Mouse (Mus musculus): ENCODE measurements at regions not wholly inside any gene's neighbourhood (a gene's known extent, or its start where the extent isn't known, plus 50 kb on each side); places are given as distances from the start of the nearest gene placed in this dataset.

DNA sequence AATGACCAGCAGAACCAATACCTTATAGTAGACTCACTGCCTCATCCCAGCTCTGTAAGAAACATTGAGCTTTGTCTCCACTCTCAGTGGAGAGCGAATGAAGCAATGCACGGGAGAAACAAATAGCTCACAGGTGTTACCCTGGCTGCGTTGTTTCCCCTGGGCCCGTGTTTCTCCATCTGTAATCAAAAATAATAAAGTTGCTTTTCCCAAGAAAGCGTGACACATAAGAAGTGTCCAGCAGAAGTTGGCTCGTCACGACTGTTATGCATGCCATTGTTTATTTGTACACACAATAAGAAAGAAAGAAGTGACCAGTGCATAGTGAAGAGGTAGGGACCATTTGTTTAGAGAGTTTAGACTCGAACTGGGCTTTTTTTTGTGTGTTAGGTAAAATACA, 171.3 kb upstream of the Frmd6 start:
- DNase-seq, result peak; percentile 43 to 50

DNA sequence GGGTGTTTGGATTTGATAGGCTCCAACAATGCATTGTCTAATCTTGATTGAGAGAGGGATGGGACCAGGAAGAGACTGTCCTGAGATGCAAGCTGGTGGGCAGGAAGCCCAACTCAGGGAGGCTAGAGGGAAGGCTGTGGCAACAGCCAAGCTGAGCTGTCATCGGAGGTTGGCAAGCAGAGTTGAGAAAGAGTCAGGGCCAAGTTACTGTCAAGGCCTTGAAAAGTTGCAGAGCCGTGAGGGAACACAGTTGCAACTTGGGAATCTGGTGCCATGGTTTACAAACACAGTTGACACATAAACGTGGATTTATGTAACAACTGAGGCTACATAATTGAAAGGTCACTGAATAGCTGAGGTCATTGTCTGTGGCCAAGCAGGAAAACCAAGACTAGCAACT, 170.8 kb upstream of the Frmd6 start:
- no peaks in the 10 kb centered on the region for H3K27me3 ChIP-seq (ENCODE audit: control insufficient read depth, insufficient read depth, low read length)
- peaks cover 12% of the 10 kb centered on the region for H3K4me1 ChIP-seq (ENCODE audit: control insufficient read depth, insufficient read depth, low read length)
- intact Hi-C loops (cut with DNase I), result no loop called here

More for the DNA sequence above, 171.3 kb upstream of the Frmd6 start:
- Histone ChIP-seq H3K79me2 (replicated peaks; ENCODE audit: control insufficient read depth, insufficient read depth, low read length) (no peaks in the 10 kb centered on the region), H3K27ac (peak overlapping the region; percentile 78), H3K27me3 (ENCODE audit: control insufficient read depth, insufficient read depth, low read length) (no peaks in the 10 kb centered on the region), H3K36me3 (ENCODE audit: control insufficient read depth, insufficient read depth, low read length) (peaks cover 30% of the 10 kb centered on the region), H3K9ac (ENCODE audit: low read depth, low read length) (no peak overlapping the region), H3K4me1 (ENCODE audit: control insufficient read depth, insufficient read depth, low read length) (peaks cover 12% of the 10 kb centered on the region), H3K4me3 (no peak overlapping the region)
- 51% methylated on average over 8 of the region's 8 CpGs for WGBS
- intact Hi-C loops (cut with DNase I), result no loop called here
- TF ChIP-seq EP300 (IDR thresholded peaks at IDR 0.05; ENCODE audit: insufficient read depth, low read depth, low read length) (no peak), CTCF (IDR thresholded peaks at IDR 0.05) (no peak), POLR2A (IDR thresholded peaks at IDR 0.05; ENCODE audit: insufficient read depth, low read depth, low read length) (no peak)

DNA sequence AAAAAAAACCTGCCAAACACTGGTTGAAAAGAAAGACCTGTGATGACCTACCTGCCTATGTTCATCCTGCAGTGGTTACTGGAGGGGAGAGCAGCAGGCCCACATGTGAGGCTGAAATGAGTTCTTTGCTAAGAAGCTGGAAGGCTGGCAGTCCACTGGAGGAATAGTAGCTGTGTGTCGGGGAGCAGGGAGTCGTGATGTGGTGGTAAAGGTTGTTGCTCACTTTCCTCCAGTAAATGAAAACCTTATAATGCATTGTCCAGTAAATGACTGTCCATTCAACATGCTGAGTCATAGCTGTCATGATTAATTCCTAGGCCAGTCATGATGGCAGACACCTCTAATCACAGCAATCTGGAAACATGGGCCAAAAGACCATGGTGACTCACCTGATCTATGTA, 169.9 kb upstream of the Frmd6 start:
- 91% methylated on average over 2 of the region's 2 CpGs for WGBS
- no peaks in the 10 kb centered on the region for H3K79me2 ChIP-seq (replicated peaks; ENCODE audit: control insufficient read depth, insufficient read depth, low read length)
- DNase-seq, result no peak
- H3K4me1 ChIP-seq (ENCODE audit: control insufficient read depth, insufficient read depth, low read length), result peaks cover 12% of the 10 kb centered on the region
- no peaks in the 10 kb centered on the region for H3K27me3 ChIP-seq (ENCODE audit: control insufficient read depth, insufficient read depth, low read length)
- peak overlapping the region; percentile 84 for H3K27ac ChIP-seq
- peaks cover 27% of the 10 kb centered on the region for H3K36me3 ChIP-seq (ENCODE audit: control insufficient read depth, insufficient read depth, low read length)
- intact Hi-C loops (cut with DNase I), result loop anchor here (1.0 to 5.0 kb wide), 4 partner anchors 19 to 158 kb away; no protein-coding TSS in a partner anchor
- no peak for TF ChIP-seq CTCF (IDR thresholded peaks at IDR 0.05)
- TF ChIP-seq POLR2A (IDR thresholded peaks at IDR 0.05; ENCODE audit: insufficient read depth, low read depth, low read length), result no peak
- no peak for TF ChIP-seq EP300 (IDR thresholded peaks at IDR 0.05; ENCODE audit: insufficient read depth, low read depth, low read length)
- H3K4me3 ChIP-seq, result no peak overlapping the region
- no peak overlapping the region for H3K9ac ChIP-seq (ENCODE audit: low read depth, low read length)

More for the DNA sequence above, 170.8 kb upstream of the Frmd6 start:
- no peaks in the 10 kb centered on the region for H3K79me2 ChIP-seq (replicated peaks; ENCODE audit: control insufficient read depth, insufficient read depth, low read length)
- 11% methylated on average over 3 of the region's 3 CpGs for WGBS
- peak; percentile 85 to 91 for DNase-seq
- peak; percentile 99 for TF ChIP-seq EP300 (IDR thresholded peaks at IDR 0.05; ENCODE audit: insufficient read depth, low read depth, low read length)
- TF ChIP-seq CTCF (IDR thresholded peaks at IDR 0.05), result no peak
- TF ChIP-seq POLR2A (IDR thresholded peaks at IDR 0.05; ENCODE audit: insufficient read depth, low read depth, low read length), result peak; percentile 45; the same call in 1 of the 2 replicates
- peaks cover 27% of the 10 kb centered on the region for H3K36me3 ChIP-seq (ENCODE audit: control insufficient read depth, insufficient read depth, low read length)
- H3K27ac ChIP-seq, result peak overlapping the region; percentile 84
- no peak overlapping the region for H3K9ac ChIP-seq (ENCODE audit: low read depth, low read length)
- H3K4me3 ChIP-seq, result no peak overlapping the region

DNA sequence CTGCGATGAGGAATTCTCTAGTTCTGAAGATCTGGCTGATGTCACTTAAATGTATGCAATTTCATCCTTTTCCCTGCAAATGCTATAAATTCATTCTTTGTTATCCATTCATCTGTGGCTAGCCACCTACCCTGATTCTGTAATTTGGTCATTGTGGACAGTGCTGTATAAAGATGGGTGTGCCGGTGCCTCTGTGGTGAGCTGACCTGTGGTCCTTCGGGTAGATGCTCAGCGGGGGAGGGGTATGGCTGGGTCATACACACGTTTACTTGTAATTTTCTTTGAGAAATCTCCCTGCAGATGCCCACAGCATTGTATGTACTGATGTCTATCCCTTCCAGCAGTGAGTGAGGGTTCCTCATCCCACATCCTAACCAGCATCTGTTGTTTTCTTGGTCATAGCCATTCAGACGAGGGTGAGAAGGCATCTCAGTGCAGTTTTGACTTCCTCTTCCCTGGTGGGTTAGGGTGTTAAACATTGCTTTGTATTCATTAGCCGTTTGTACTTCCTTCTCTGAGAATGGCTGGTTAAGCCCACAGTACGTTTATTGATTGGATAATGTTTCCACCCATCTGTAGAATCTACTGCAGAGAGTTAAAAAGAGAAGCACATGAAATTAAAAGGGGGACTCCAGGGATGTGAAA, 169.3 kb upstream of the Frmd6 start:
- TF ChIP-seq POLR2A (IDR thresholded peaks at IDR 0.05; ENCODE audit: insufficient read depth, low read depth, low read length), result no peak
- no peak for TF ChIP-seq EP300 (IDR thresholded peaks at IDR 0.05; ENCODE audit: insufficient read depth, low read depth, low read length)
- no peak for TF ChIP-seq CTCF (IDR thresholded peaks at IDR 0.05)
- H3K27me3 ChIP-seq (ENCODE audit: control insufficient read depth, insufficient read depth, low read length), result no peaks in the 10 kb centered on the region
- no peak overlapping the region for H3K9ac ChIP-seq (ENCODE audit: low read depth, low read length)
- H3K79me2 ChIP-seq (replicated peaks; ENCODE audit: control insufficient read depth, insufficient read depth, low read length), result no peaks in the 10 kb centered on the region
- intact Hi-C loops (cut with DNase I), result loop anchor here (1.0 to 5.0 kb wide), 4 partner anchors 18 to 159 kb away; no protein-coding TSS in a partner anchor
- H3K4me1 ChIP-seq (ENCODE audit: control insufficient read depth, insufficient read depth, low read length), result peaks cover 12% of the 10 kb centered on the region
- no peak for DNase-seq
- H3K27ac ChIP-seq, result peak overlapping the region; percentile 84
- no peak overlapping the region for H3K4me3 ChIP-seq
- WGBS, result 76% methylated on average over 8 of the region's 8 CpGs
- peaks cover 25% of the 10 kb centered on the region for H3K36me3 ChIP-seq (ENCODE audit: control insufficient read depth, insufficient read depth, low read length)

DNA sequence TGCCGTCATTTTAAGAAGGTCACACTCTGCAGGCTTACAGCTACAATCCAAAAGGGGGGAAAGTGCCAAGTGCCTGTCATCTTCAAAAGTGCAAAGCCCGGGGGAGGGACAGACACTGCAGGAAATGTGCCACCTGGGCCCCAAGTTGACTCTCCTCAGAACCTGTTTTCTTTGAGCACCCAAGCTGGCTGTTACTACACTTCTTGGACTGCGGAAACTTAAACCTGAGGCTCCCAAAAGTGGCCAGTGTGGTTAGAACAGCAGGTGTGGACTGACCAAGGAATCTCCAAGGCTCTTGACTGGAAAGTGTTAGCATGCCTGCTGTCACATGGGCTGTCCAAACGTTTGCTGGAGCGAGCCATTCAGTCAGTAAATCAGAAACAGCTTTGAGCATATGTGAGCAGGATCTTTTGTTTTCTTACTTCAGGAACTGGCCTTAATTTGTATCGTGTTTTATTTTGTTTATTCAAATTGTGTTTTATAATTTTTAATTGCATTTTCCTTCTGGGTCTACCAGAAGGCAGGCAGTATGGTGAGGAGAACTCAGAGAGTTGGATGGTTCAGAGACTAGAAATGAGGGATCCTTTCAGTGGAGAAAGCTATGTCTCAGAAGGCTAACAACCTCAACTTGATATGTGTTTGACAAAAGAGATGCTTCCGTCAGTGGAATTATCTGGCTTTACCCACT, 168.4 kb upstream of the Frmd6 start:
- WGBS, result 51% methylated on average over 7 of the region's 7 CpGs
- Histone ChIP-seq H3K27ac (peak overlapping the region; percentile 84), H3K36me3 (ENCODE audit: control insufficient read depth, insufficient read depth, low read length) (peaks cover 25% of the 10 kb centered on the region), H3K27me3 (ENCODE audit: control insufficient read depth, insufficient read depth, low read length) (no peaks in the 10 kb centered on the region), H3K79me2 (replicated peaks; ENCODE audit: control insufficient read depth, insufficient read depth, low read length) (no peaks in the 10 kb centered on the region), H3K9ac (ENCODE audit: low read depth, low read length) (peak overlapping the region; percentile 13; the same call in 1 of the 2 replicates), H3K4me3 (no peak overlapping the region), H3K4me1 (ENCODE audit: control insufficient read depth, insufficient read depth, low read length) (peaks cover 12% of the 10 kb centered on the region)
- intact Hi-C loops (cut with DNase I), result loop anchor here (5.0 kb wide), 3 partner anchors 140 to 160 kb away; no protein-coding TSS in a partner anchor
- peak in 1 of 2 experiments; percentile 53 for DNase-seq
- TF ChIP-seq POLR2A (IDR thresholded peaks at IDR 0.05; ENCODE audit: insufficient read depth, low read depth, low read length) (0 out of 2 replicates have a peak, but pooled peaks have one; percentile 18), EP300 (IDR thresholded peaks at IDR 0.05; ENCODE audit: insufficient read depth, low read depth, low read length) (0 out of 2 replicates have a peak, but pooled peaks have one; percentile 24), CTCF (IDR thresholded peaks at IDR 0.05) (no peak)

DNA sequence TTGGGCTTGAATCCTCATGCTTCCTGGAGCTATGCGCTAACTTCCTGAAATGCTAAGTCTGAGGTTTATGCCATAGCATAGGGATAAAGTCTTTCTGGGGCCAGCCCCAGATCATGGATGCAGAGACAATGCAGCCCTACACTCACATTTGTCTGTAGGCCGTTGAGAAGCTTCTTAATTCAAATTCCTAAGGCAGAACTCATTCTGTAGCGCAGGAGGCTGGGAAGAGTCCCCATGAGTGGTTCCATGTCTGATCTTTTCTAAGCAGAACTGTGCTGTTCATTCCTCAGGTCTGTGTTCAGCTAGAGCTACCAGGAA, 167.9 kb upstream of the Frmd6 start:
- Histone ChIP-seq H3K4me3 (no peak overlapping the region), H3K27me3 (ENCODE audit: control insufficient read depth, insufficient read depth, low read length) (no peaks in the 10 kb centered on the region), H3K9ac (ENCODE audit: low read depth, low read length) (no peak overlapping the region), H3K27ac (peak overlapping the region; percentile 84), H3K4me1 (ENCODE audit: control insufficient read depth, insufficient read depth, low read length) (peaks cover 12% of the 10 kb centered on the region), H3K36me3 (ENCODE audit: control insufficient read depth, insufficient read depth, low read length) (peaks cover 25% of the 10 kb centered on the region), H3K79me2 (replicated peaks; ENCODE audit: control insufficient read depth, insufficient read depth, low read length) (no peaks in the 10 kb centered on the region)
- TF ChIP-seq EP300 (IDR thresholded peaks at IDR 0.05; ENCODE audit: insufficient read depth, low read depth, low read length) (no peak), CTCF (IDR thresholded peaks at IDR 0.05) (no peak), POLR2A (IDR thresholded peaks at IDR 0.05; ENCODE audit: insufficient read depth, low read depth, low read length) (no peak)
- DNase-seq, result no peak
- WGBS, result 85% methylated on average over 3 of the region's 3 CpGs
- intact Hi-C loops (cut with DNase I), result loop anchor here (5.0 kb wide), 3 partner anchors 140 to 160 kb away; no protein-coding TSS in a partner anchor

All from heart, adult 2 months (tissue).